Mouse (Mus musculus): ENCODE measurements at regions not wholly inside any gene's neighbourhood (a gene's known extent, or its start where the extent isn't known, plus 50 kb on each side); places are given as distances from the start of the nearest gene placed in this dataset.

DNA sequence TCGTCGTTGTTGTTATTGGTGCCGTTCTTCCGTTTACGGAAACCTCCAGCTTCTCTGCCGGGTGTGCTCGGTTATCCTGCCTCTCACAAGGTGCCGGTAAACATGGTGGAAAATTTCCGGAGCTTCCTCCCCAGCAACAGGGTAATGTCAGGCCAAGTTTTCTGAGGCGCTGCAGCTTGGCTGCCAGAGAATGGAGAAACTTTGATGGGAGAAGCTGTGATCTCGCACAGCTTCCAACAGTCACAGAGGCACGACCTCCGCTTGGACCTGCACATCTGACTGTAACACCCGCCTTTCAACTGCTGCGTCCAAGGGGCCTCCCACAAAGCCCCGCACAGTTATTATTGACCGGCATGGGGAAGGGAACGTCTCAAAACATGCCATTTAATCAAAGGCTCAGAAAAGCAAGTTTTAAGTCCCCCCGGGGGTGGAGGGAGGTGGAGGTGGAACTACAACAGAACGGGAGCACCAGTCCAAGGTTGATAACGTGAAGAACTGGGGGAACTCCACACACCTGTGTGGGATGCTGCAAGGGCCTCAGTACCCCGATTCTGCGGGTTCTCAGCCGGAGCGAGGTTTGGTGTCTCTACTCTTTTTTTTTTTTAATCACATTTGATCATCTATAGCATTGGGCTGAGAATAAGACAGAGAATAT, 299.1 kb downstream of the Vrk1 start:
- Histone ChIP-seq H3K79me2 (ENCODE audit: control insufficient read depth, insufficient read depth) (no peaks in the 10 kb centered on the region), H3K36me3 (ENCODE audit: control insufficient read depth, insufficient read depth) (no peaks in the 10 kb centered on the region), H3K79me3 (ENCODE audit: low read depth) (no peaks in the 10 kb centered on the region), H3K4me3 (ENCODE audit: insufficient read depth, poor library complexity, severe bottlenecking) (no peak overlapping the region), H3K27me3 (ENCODE audit: control insufficient read depth, insufficient read depth, insufficient read length) (no peaks in the 10 kb centered on the region), H3ac (ENCODE audit: control insufficient read depth, insufficient read length, low read depth) (no peak overlapping the region)
- TF ChIP-seq CEBPB (IDR thresholded peaks at IDR 0.05; ENCODE audit: low read depth), result no peak
- no peak for TF ChIP-seq MYOD1 (IDR thresholded peaks at IDR 0.05; ENCODE audit: control insufficient read depth, insufficient read length, low read depth)
- no peak for TF ChIP-seq MAX (IDR thresholded peaks at IDR 0.05)
- TF ChIP-seq USF1 (IDR thresholded peaks at IDR 0.05; ENCODE audit: low read depth), result no peak
- no peak for TF ChIP-seq MYOG (IDR thresholded peaks at IDR 0.05; ENCODE audit: control insufficient read depth, extremely low read depth, insufficient read length)
- no peak for TF ChIP-seq CTCF (IDR thresholded peaks at IDR 0.05; ENCODE audit: control insufficient read depth, insufficient read depth, insufficient read length)
- TF ChIP-seq FOSL1 (IDR thresholded peaks at IDR 0.05; ENCODE audit: insufficient read depth, low read length, poor library complexity, severe bottlenecking), result no peak

GRCm38 (mm10) chr12:106310171-106310570, 300.1 kb downstream of the Vrk1 start:
- H3K79me3 ChIP-seq (ENCODE audit: low read depth), result no peaks in the 10 kb centered on the region
- H3K27me3 ChIP-seq (ENCODE audit: control insufficient read depth, insufficient read depth, insufficient read length), result no peaks in the 10 kb centered on the region
- H3K36me3 ChIP-seq (ENCODE audit: control insufficient read depth, insufficient read depth), result no peaks in the 10 kb centered on the region
- no peak for TF ChIP-seq FOSL1 (IDR thresholded peaks at IDR 0.05; ENCODE audit: insufficient read depth, low read length, poor library complexity, severe bottlenecking)
- no peak for TF ChIP-seq MAX (IDR thresholded peaks at IDR 0.05)
- TF ChIP-seq CTCF (IDR thresholded peaks at IDR 0.05; ENCODE audit: control insufficient read depth, insufficient read depth, insufficient read length), result no peak
- no peak for TF ChIP-seq MYOG (IDR thresholded peaks at IDR 0.05; ENCODE audit: control insufficient read depth, extremely low read depth, insufficient read length)
- no peak for TF ChIP-seq CEBPB (IDR thresholded peaks at IDR 0.05; ENCODE audit: low read depth)
- no peak for TF ChIP-seq MYOD1 (IDR thresholded peaks at IDR 0.05; ENCODE audit: control insufficient read depth, insufficient read length, low read depth)
- no peak for TF ChIP-seq USF1 (IDR thresholded peaks at IDR 0.05; ENCODE audit: low read depth)
- H3ac ChIP-seq (ENCODE audit: control insufficient read depth, insufficient read length, low read depth), result no peak overlapping the region
- H3K4me3 ChIP-seq (ENCODE audit: insufficient read depth, poor library complexity, severe bottlenecking), result no peak overlapping the region
- H3K79me2 ChIP-seq (ENCODE audit: control insufficient read depth, insufficient read depth), result no peaks in the 10 kb centered on the region

DNA sequence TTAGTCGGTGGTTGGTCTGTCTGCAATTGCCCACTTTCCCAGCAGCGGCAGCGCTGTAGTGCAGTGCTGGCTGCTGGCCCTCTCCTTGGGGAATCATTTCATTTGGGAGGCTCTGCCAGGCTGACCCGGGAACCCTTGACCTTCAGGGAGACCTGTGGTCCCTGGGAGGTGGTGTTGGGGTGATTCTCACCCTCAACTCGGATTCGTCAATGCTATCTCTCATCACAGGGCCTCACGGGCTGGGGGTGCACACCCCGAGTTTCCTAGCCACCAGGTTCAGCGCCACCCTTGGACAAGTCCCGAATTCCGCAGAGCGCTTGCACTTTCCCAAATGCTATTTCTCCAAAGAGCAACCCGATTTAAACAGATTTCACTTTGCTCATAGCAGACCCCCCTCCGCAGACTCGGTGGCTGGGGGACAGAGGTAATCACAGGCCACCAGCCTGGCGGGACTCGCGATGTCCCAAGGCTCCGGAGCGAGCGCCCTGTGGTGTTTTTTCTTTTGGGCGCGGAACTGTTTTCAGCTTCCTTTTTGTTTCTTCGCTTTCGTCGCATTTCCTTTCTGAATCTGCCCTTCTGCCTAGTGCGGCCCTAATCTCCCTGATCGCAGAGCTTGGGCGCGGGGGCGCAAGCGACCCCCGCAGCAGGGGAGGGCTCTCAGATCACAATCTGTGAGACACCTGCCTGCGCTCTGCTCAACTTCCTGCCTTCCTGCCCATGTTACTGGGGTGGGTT, 300.7 kb downstream of the Vrk1 start:
- no peaks in the 10 kb centered on the region for H3K79me2 ChIP-seq (ENCODE audit: control insufficient read depth, insufficient read depth)
- no peaks in the 10 kb centered on the region for H3K36me3 ChIP-seq (ENCODE audit: control insufficient read depth, insufficient read depth)
- H3K79me3 ChIP-seq (ENCODE audit: low read depth), result no peaks in the 10 kb centered on the region
- H3ac ChIP-seq (ENCODE audit: control insufficient read depth, insufficient read length, low read depth), result no peak overlapping the region
- no peak overlapping the region for H3K4me3 ChIP-seq (ENCODE audit: insufficient read depth, poor library complexity, severe bottlenecking)
- H3K27me3 ChIP-seq (ENCODE audit: control insufficient read depth, insufficient read depth, insufficient read length), result no peaks in the 10 kb centered on the region
- no peak for TF ChIP-seq FOSL1 (IDR thresholded peaks at IDR 0.05; ENCODE audit: insufficient read depth, low read length, poor library complexity, severe bottlenecking)
- no peak for TF ChIP-seq MYOG (IDR thresholded peaks at IDR 0.05; ENCODE audit: control insufficient read depth, extremely low read depth, insufficient read length)
- TF ChIP-seq MYOD1 (IDR thresholded peaks at IDR 0.05; ENCODE audit: control insufficient read depth, insufficient read length, low read depth), result no peak
- TF ChIP-seq USF1 (IDR thresholded peaks at IDR 0.05; ENCODE audit: low read depth), result no peak
- no peak for TF ChIP-seq MAX (IDR thresholded peaks at IDR 0.05)
- no peak for TF ChIP-seq CTCF (IDR thresholded peaks at IDR 0.05; ENCODE audit: control insufficient read depth, insufficient read depth, insufficient read length)

GRCm38 (mm10) chr12:106311320-106311825, 301.3 kb downstream of the Vrk1 start:
- Histone ChIP-seq H3K79me3 (ENCODE audit: low read depth) (no peaks in the 10 kb centered on the region), H3K79me2 (ENCODE audit: control insufficient read depth, insufficient read depth) (no peaks in the 10 kb centered on the region), H3K27me3 (ENCODE audit: control insufficient read depth, insufficient read depth, insufficient read length) (no peaks in the 10 kb centered on the region), H3ac (ENCODE audit: control insufficient read depth, insufficient read length, low read depth) (no peak overlapping the region), H3K36me3 (ENCODE audit: control insufficient read depth, insufficient read depth) (no peaks in the 10 kb centered on the region), H3K4me3 (ENCODE audit: insufficient read depth, poor library complexity, severe bottlenecking) (no peak overlapping the region)
- no peak for TF ChIP-seq MYOG (IDR thresholded peaks at IDR 0.05; ENCODE audit: control insufficient read depth, extremely low read depth, insufficient read length)
- no peak for TF ChIP-seq CTCF (IDR thresholded peaks at IDR 0.05; ENCODE audit: control insufficient read depth, insufficient read depth, insufficient read length)
- no peak for TF ChIP-seq MYOD1 (IDR thresholded peaks at IDR 0.05; ENCODE audit: control insufficient read depth, insufficient read length, low read depth)
- TF ChIP-seq USF1 (IDR thresholded peaks at IDR 0.05; ENCODE audit: low read depth), result no peak
- no peak for TF ChIP-seq CEBPB (IDR thresholded peaks at IDR 0.05; ENCODE audit: low read depth)
- TF ChIP-seq MAX (IDR thresholded peaks at IDR 0.05), result no peak
- TF ChIP-seq FOSL1 (IDR thresholded peaks at IDR 0.05; ENCODE audit: insufficient read depth, low read length, poor library complexity, severe bottlenecking), result no peak

- no peaks in the 10 kb centered on the region for H3K27me3 ChIP-seq (ENCODE audit: control insufficient read depth, insufficient read depth, insufficient read length)
- no peaks in the 10 kb centered on the region for H3K79me3 ChIP-seq (ENCODE audit: low read depth)
- no peak overlapping the region for H3K4me3 ChIP-seq (ENCODE audit: insufficient read depth, poor library complexity, severe bottlenecking)
- TF ChIP-seq USF1 (IDR thresholded peaks at IDR 0.05; ENCODE audit: low read depth), result no peak
- no peak for TF ChIP-seq MAX (IDR thresholded peaks at IDR 0.05)
- no peak for TF ChIP-seq MYOD1 (IDR thresholded peaks at IDR 0.05; ENCODE audit: control insufficient read depth, insufficient read length, low read depth)
- no peak for TF ChIP-seq FOSL1 (IDR thresholded peaks at IDR 0.05; ENCODE audit: insufficient read depth, low read length, poor library complexity, severe bottlenecking)
- no peak for TF ChIP-seq MYOG (IDR thresholded peaks at IDR 0.05; ENCODE audit: control insufficient read depth, extremely low read depth, insufficient read length)
- TF ChIP-seq CTCF (IDR thresholded peaks at IDR 0.05; ENCODE audit: control insufficient read depth, insufficient read depth, insufficient read length), result no peak
- no peak for TF ChIP-seq CEBPB (IDR thresholded peaks at IDR 0.05; ENCODE audit: low read depth)
- no peaks in the 10 kb centered on the region for H3K36me3 ChIP-seq (ENCODE audit: control insufficient read depth, insufficient read depth)
- no peak overlapping the region for H3ac ChIP-seq (ENCODE audit: control insufficient read depth, insufficient read length, low read depth)
- no peaks in the 10 kb centered on the region for H3K79me2 ChIP-seq (ENCODE audit: control insufficient read depth, insufficient read depth)
These were observed 302.0 kb downstream of the Vrk1 start for GRCm38 (mm10) chr12:106311831-106312600.
